Mouse (Mus musculus): ENCODE measurements at regions not wholly inside any gene's neighbourhood (a gene's known extent, or its start where the extent isn't known, plus 50 kb on each side); places are given as distances from the start of the nearest gene placed in this dataset.

- Histone ChIP-seq H3K27ac (no peak overlapping the region), H3K4me3 (ENCODE audit: insufficient read depth in 1 of 2, low read depth in 2 of 2, low read length in 2 of 2) (no peak overlapping the region), H3K9me3 (ENCODE audit: control insufficient read depth, low read length) (no peaks in the 10 kb centered on the region), H3K9ac (replicated peaks) (no peak overlapping the region), H3K4me1 (replicated peaks; ENCODE audit: control insufficient read depth in 2 of 2, insufficient read depth in 2 of 2, low read length in 1 of 2) (no peaks in the 10 kb centered on the region), H3K27me3 (ENCODE audit: control insufficient read depth, insufficient read depth, low read length) (no peaks in the 10 kb centered on the region), H3K4me2 (ENCODE audit: low read depth) (no peak overlapping the region), H3K36me3 (replicated peaks; ENCODE audit: control insufficient read depth, insufficient read depth, low read depth) (no peaks in the 10 kb centered on the region)
- TF ChIP-seq CTCF (IDR thresholded peaks at IDR 0.05; ENCODE audit: low read depth) (no peak), EP300 (IDR thresholded peaks at IDR 0.05; ENCODE audit: low read depth) (no peak)
- ATAC-seq (ENCODE audit: insufficient read depth) (no peak), DNase-seq (ENCODE audit: low read depth in 3 of 3, low spot score in 3 of 3) (no peak)
- WGBS (ENCODE audit: insufficient replicate concordance) = 37% methylated on average over 1 of the region's 1 CpGs
Measured at GRCm38 (mm10) chr14:15842024-15842599, 403.3 kb upstream of the Lrrc3b start.

DNA sequence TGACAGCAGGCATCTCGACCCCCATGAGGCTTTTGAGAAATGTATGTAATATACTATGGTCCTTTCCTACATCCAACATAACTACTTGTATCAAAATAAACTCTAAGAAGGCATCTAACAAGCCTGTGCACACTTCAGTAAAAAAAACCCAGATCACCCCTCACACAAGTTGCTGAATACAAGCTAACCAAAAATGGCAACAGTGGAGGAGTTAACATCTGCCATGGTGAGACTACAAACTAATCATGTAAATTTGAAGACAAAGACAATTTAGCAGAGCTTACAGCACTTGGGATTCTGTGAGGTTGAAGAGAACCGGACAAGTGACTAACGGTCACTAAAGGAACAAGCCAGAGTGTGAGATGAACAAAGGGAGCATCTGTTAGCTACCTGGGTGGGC, 380.6 kb upstream of the Ngly1 start:
- H3K36me3 ChIP-seq (replicated peaks; ENCODE audit: control insufficient read depth, insufficient read depth, low read depth) = no peaks in the 10 kb centered on the region
- TF ChIP-seq EP300 (IDR thresholded peaks at IDR 0.05; ENCODE audit: low read depth) = no peak
- TF ChIP-seq CTCF (IDR thresholded peaks at IDR 0.05; ENCODE audit: low read depth) = no peak
- H3K9me3 ChIP-seq (ENCODE audit: control insufficient read depth, low read length) = no peaks in the 10 kb centered on the region
- ATAC-seq (ENCODE audit: insufficient read depth) = no peak
- H3K4me2 ChIP-seq (ENCODE audit: low read depth) = no peak overlapping the region
- no peaks in the 10 kb centered on the region for H3K27me3 ChIP-seq (ENCODE audit: control insufficient read depth, insufficient read depth, low read length)
- H3K9ac ChIP-seq (replicated peaks) = no peak overlapping the region
- H3K4me3 ChIP-seq (ENCODE audit: insufficient read depth in 1 of 2, low read depth in 2 of 2, low read length in 2 of 2) = no peak overlapping the region
- 62% methylated on average over 3 of the region's 3 CpGs for WGBS (ENCODE audit: insufficient replicate concordance)
- no peak for DNase-seq (ENCODE audit: low read depth in 3 of 3, low spot score in 3 of 3)
- no peaks in the 10 kb centered on the region for H3K4me1 ChIP-seq (replicated peaks; ENCODE audit: control insufficient read depth in 2 of 2, insufficient read depth in 2 of 2, low read length in 1 of 2)
- H3K27ac ChIP-seq = no peak overlapping the region

DNA sequence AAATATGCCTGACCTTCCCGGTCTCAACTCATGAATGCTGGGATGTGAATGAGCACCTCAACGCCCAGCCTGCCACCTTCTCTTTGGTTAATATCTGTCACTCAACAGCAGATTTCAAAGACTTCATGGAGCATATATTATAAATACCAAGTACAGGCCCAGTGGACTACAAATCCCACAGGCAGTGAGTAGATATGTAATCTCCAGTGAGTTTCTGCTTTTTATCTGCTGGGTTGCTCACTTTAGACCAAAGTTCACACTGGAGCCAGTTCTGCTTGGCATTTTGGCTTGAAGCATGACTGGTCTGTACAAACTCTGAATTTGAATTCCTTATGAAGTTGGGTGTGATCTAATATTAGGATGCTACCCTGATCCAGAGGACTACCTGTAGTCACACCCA, 377.1 kb upstream of the Ngly1 start:
- Histone ChIP-seq H3K9me3 (ENCODE audit: control insufficient read depth, low read length) (no peaks in the 10 kb centered on the region), H3K36me3 (replicated peaks; ENCODE audit: control insufficient read depth, insufficient read depth, low read depth) (no peaks in the 10 kb centered on the region), H3K4me3 (ENCODE audit: insufficient read depth in 1 of 2, low read depth in 2 of 2, low read length in 2 of 2) (no peak overlapping the region), H3K27me3 (ENCODE audit: control insufficient read depth, insufficient read depth, low read length) (no peaks in the 10 kb centered on the region), H3K4me2 (ENCODE audit: low read depth) (no peak overlapping the region), H3K9ac (replicated peaks) (no peak overlapping the region), H3K27ac (no peak overlapping the region), H3K4me1 (replicated peaks; ENCODE audit: control insufficient read depth in 2 of 2, insufficient read depth in 2 of 2, low read length in 1 of 2) (no peaks in the 10 kb centered on the region)
- WGBS (ENCODE audit: insufficient replicate concordance) = 66% methylated on average over 2 of the region's 2 CpGs
- TF ChIP-seq CTCF (IDR thresholded peaks at IDR 0.05; ENCODE audit: low read depth) (no peak), EP300 (IDR thresholded peaks at IDR 0.05; ENCODE audit: low read depth) (no peak)
- ATAC-seq (ENCODE audit: insufficient read depth) (no peak), DNase-seq (ENCODE audit: low read depth in 3 of 3, low spot score in 3 of 3) (no peak)

DNA sequence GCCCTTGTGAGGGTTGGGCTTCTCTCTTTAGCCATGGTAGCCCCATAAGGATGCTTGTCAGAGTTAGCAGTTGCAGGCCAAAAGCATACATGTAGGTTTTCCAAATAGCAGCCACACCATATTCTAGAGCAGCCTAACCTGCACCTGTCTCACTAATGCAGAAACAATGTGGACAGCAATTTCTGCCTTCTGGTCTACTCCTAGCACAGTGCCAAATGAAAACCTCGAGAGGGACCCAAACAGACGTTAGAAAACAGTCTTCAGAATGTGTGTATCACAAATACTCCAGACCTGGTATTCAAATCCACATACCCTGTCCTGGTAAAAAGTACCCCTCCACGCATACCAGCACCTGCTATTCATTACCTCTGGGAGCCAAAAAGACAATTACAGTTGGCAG, 368.9 kb upstream of the Ngly1 start:
- H3K4me3 ChIP-seq (ENCODE audit: insufficient read depth in 1 of 2, low read depth in 2 of 2, low read length in 2 of 2) = no peak overlapping the region
- no peak for ATAC-seq (ENCODE audit: insufficient read depth)
- no peaks in the 10 kb centered on the region for H3K4me1 ChIP-seq (replicated peaks; ENCODE audit: control insufficient read depth in 2 of 2, insufficient read depth in 2 of 2, low read length in 1 of 2)
- H3K9me3 ChIP-seq (ENCODE audit: control insufficient read depth, low read length) = no peaks in the 10 kb centered on the region
- no peak overlapping the region for H3K9ac ChIP-seq (replicated peaks)
- DNase-seq (ENCODE audit: low read depth in 3 of 3, low spot score in 3 of 3) = no peak
- no peak overlapping the region for H3K4me2 ChIP-seq (ENCODE audit: low read depth)
- TF ChIP-seq EP300 (IDR thresholded peaks at IDR 0.05; ENCODE audit: low read depth) (no peak), CTCF (IDR thresholded peaks at IDR 0.05; ENCODE audit: low read depth) (no peak)
- no peaks in the 10 kb centered on the region for H3K27me3 ChIP-seq (ENCODE audit: control insufficient read depth, insufficient read depth, low read length)
- WGBS (ENCODE audit: insufficient replicate concordance) = 37% methylated on average over 3 of the region's 3 CpGs
- no peaks in the 10 kb centered on the region for H3K36me3 ChIP-seq (replicated peaks; ENCODE audit: control insufficient read depth, insufficient read depth, low read depth)
- H3K27ac ChIP-seq = no peak overlapping the region

GRCm38 (mm10) chr14:15881284-15881683, 367.8 kb upstream of the Ngly1 start:
- Histone ChIP-seq H3K4me3 (ENCODE audit: insufficient read depth in 1 of 2, low read depth in 2 of 2, low read length in 2 of 2) (no peak overlapping the region), H3K9me3 (ENCODE audit: control insufficient read depth, low read length) (no peaks in the 10 kb centered on the region), H3K36me3 (replicated peaks; ENCODE audit: control insufficient read depth, insufficient read depth, low read depth) (no peaks in the 10 kb centered on the region), H3K9ac (replicated peaks) (no peak overlapping the region), H3K4me2 (ENCODE audit: low read depth) (no peak overlapping the region), H3K27ac (no peak overlapping the region), H3K4me1 (replicated peaks; ENCODE audit: control insufficient read depth in 2 of 2, insufficient read depth in 2 of 2, low read length in 1 of 2) (no peaks in the 10 kb centered on the region), H3K27me3 (ENCODE audit: control insufficient read depth, insufficient read depth, low read length) (no peaks in the 10 kb centered on the region)
- 33% methylated on average over 1 of the region's 1 CpGs for WGBS (ENCODE audit: insufficient replicate concordance)
- peak; percentile 56 for TF ChIP-seq CTCF (IDR thresholded peaks at IDR 0.05; ENCODE audit: low read depth)
- no peak for TF ChIP-seq EP300 (IDR thresholded peaks at IDR 0.05; ENCODE audit: low read depth)
- DNase-seq (ENCODE audit: low read depth in 3 of 3, low spot score in 3 of 3) (no peak), ATAC-seq (ENCODE audit: insufficient read depth) (no peak)

Measured in liver, embryonic 14.5 days (tissue).